Mouse (Mus musculus): ENCODE measurements around the gene Actl6b. TPM values are rescaled to one million over a fixed set of nuclear protein-coding genes. Genes with fewer than 3 reads are reported as not detected.

Actl6b gene
- polyA plus RNA-seq, 1 experiment from 2014 or later, result not detected

DNA sequence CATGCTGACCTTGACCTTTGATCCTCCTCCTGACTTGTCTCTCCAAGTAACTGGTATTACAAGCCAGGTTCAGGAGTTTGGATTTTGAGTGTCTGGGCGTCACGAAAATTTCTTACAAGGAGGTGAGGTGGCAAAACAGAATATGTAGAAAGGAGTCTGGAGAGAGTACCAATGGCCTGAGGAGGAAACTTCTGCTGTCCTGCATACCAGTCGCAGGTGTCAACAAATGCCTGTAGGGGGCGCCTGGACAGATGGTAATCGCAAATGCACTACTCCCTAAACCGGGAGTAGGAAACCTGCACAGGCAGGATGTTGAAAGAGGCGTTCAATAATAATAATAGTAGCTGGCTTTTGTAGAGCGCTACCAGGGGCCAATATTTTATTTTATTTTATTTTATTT is 31.7 kb downstream of the Actl6b start:
- Histone ChIP-seq H3K27ac (ENCODE audit: low read depth) (no peak overlapping the region), H3K9me3 (ENCODE audit: low read depth, low read length) (no peaks in the 10 kb centered on the region), H3K36me3 (ENCODE audit: insufficient read depth) (no peaks in the 10 kb centered on the region), H3K27me3 (ENCODE audit: insufficient read depth, low read length) (peaks cover 5% of the 10 kb centered on the region; the same call in 1 of the 2 replicates), H3K9ac (no peak overlapping the region), H3K4me2 (no peak overlapping the region), H3K4me3 (ENCODE audit: low read depth, low read length) (no peak overlapping the region), H3K4me1 (ENCODE audit: insufficient read depth) (no peaks in the 10 kb centered on the region)
- DNase-seq, result peak; percentile 79
- peak; percentile 58 for TF ChIP-seq CTCF (IDR thresholded peaks at IDR 0.05; ENCODE audit: low read depth)
- WGBS, result 28% methylated on average over 8 of the region's 8 CpGs
- no peak for ATAC-seq (ENCODE audit: insufficient read depth)

GRCm38 (mm10) chr5:137590507-137590906 is 37.2 kb downstream of the Actl6b start:
- Histone ChIP-seq H3K4me2 (no peak overlapping the region), H3K4me1 (ENCODE audit: insufficient read depth) (no peaks in the 10 kb centered on the region), H3K9ac (no peak overlapping the region), H3K36me3 (ENCODE audit: insufficient read depth) (no peaks in the 10 kb centered on the region), H3K27ac (ENCODE audit: low read depth) (no peak overlapping the region), H3K9me3 (ENCODE audit: low read depth, low read length) (no peaks in the 10 kb centered on the region), H3K4me3 (ENCODE audit: low read depth, low read length) (no peak overlapping the region), H3K27me3 (ENCODE audit: insufficient read depth, low read length) (no peaks in the 10 kb centered on the region)
- TF ChIP-seq CTCF (IDR thresholded peaks at IDR 0.05; ENCODE audit: low read depth), result no peak
- DNase-seq (no peak), ATAC-seq (ENCODE audit: insufficient read depth) (no peak)
- WGBS, result 65% methylated on average over 5 of the region's 5 CpGs

DNA sequence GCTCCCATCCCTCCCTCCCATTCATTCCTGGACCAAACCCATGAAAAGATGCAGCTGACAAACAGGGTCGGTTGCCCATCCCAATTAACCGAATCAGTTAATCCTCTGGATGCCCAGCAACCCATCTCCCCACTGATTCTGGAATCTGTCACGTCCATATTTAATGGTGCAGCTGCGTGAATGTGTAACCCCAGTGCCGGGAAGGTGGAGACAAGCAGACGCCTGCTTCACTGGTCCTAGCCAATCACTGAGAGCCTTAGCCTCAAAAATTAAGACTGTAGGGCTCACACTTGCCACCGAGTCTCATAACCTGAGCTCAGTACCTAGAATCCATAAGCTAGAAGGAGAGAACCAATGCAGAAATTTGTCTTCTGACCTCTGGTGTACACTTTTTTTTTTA is 42.6 kb downstream of the Actl6b start:
- no peak overlapping the region for H3K4me3 ChIP-seq (ENCODE audit: low read depth, low read length)
- no peaks in the 10 kb centered on the region for H3K9me3 ChIP-seq (ENCODE audit: low read depth, low read length)
- H3K36me3 ChIP-seq (ENCODE audit: insufficient read depth), result 0 out of 2 replicates have a peak, but pooled peaks cover 6% of the 10 kb centered on the region
- WGBS, result 76% methylated on average over 7 of the region's 7 CpGs
- H3K27ac ChIP-seq (ENCODE audit: low read depth), result no peak overlapping the region
- no peak for DNase-seq
- peaks cover 5% of the 10 kb centered on the region; the same call in 1 of the 2 replicates for H3K4me1 ChIP-seq (ENCODE audit: insufficient read depth)
- ATAC-seq (ENCODE audit: insufficient read depth), result no peak
- H3K9ac ChIP-seq, result no peak overlapping the region
- H3K27me3 ChIP-seq (ENCODE audit: insufficient read depth, low read length), result no peaks in the 10 kb centered on the region
- no peak overlapping the region for H3K4me2 ChIP-seq
- no peak for TF ChIP-seq CTCF (IDR thresholded peaks at IDR 0.05; ENCODE audit: low read depth)

DNA sequence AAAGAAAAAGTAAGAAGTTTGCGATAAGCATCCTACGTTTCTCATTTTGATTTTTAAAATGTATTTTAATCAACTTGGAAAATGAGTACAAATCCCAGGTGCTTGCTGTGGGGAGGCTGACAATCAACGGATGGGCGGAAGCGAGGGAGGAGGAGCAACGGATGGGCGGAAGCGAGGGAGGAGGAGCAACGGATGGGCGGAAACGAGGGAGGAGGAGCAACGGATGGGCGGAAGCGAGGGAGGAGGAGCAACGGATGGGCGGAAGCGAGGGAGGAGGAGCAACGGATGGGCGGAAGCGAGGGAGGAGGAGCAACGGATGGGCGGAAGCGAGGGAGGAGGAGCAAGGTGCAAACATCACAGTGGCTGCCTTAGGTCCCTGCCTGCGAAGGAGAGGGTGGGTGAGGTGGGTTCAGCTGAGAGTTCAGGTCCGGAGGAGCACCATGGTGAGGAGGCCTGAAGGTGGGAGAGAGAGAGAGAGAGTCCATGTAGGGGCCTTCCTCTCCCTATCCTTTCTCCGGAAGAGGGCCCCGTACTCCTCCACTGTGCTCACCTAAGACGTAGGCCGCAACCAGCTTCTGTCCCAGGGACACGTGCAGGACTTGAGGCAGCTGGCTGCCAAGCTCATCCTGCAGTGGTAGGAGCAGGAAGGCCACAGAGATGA is 43.4 kb downstream of the Actl6b start:
- peak overlapping the region; percentile 40 for H3K4me2 ChIP-seq
- no peak for TF ChIP-seq CTCF (IDR thresholded peaks at IDR 0.05; ENCODE audit: low read depth)
- DNase-seq, result peak; percentile 34
- no peaks in the 10 kb centered on the region for H3K9me3 ChIP-seq (ENCODE audit: low read depth, low read length)
- H3K4me3 ChIP-seq (ENCODE audit: low read depth, low read length), result 0 out of 2 replicates have a peak overlapping the region, but pooled peaks have one; percentile 8
- no peak overlapping the region for H3K9ac ChIP-seq
- peak overlapping the region; percentile 30; the same call in 1 of the 2 replicates for H3K27ac ChIP-seq (ENCODE audit: low read depth)
- 34% methylated on average over 30 of the region's 30 CpGs for WGBS
- no peak for ATAC-seq (ENCODE audit: insufficient read depth)
- no peaks in the 10 kb centered on the region for H3K27me3 ChIP-seq (ENCODE audit: insufficient read depth, low read length)
- 0 out of 2 replicates have a peak, but pooled peaks cover 6% of the 10 kb centered on the region for H3K36me3 ChIP-seq (ENCODE audit: insufficient read depth)
- H3K4me1 ChIP-seq (ENCODE audit: insufficient read depth), result peaks cover 5% of the 10 kb centered on the region; the same call in 1 of the 2 replicates

GRCm38 (mm10) chr5:137597625-137598024 is 44.3 kb downstream of the Actl6b start:
- Histone ChIP-seq H3K4me3 (ENCODE audit: low read depth, low read length) (no peak overlapping the region), H3K4me1 (ENCODE audit: insufficient read depth) (peaks cover 5% of the 10 kb centered on the region; the same call in 1 of the 2 replicates), H3K36me3 (ENCODE audit: insufficient read depth) (0 out of 2 replicates have a peak, but pooled peaks cover 6% of the 10 kb centered on the region), H3K9me3 (ENCODE audit: low read depth, low read length) (no peaks in the 10 kb centered on the region), H3K27me3 (ENCODE audit: insufficient read depth, low read length) (no peaks in the 10 kb centered on the region), H3K27ac (ENCODE audit: low read depth) (no peak overlapping the region), H3K9ac (no peak overlapping the region), H3K4me2 (no peak overlapping the region)
- WGBS, result 92% methylated on average over 6 of the region's 6 CpGs
- ATAC-seq (ENCODE audit: insufficient read depth) (no peak), DNase-seq (no peak)
- TF ChIP-seq CTCF (IDR thresholded peaks at IDR 0.05; ENCODE audit: low read depth), result no peak

GRCm38 (mm10) chr5:137598100-137598826 is 44.9 kb downstream of the Actl6b start:
- 73% methylated on average over 2 of the region's 2 CpGs for WGBS
- 0 out of 2 replicates have a peak, but pooled peaks cover 6% of the 10 kb centered on the region for H3K36me3 ChIP-seq (ENCODE audit: insufficient read depth)
- peaks cover 5% of the 10 kb centered on the region; the same call in 1 of the 2 replicates for H3K4me1 ChIP-seq (ENCODE audit: insufficient read depth)
- TF ChIP-seq CTCF (IDR thresholded peaks at IDR 0.05; ENCODE audit: low read depth), result no peak
- H3K27ac ChIP-seq (ENCODE audit: low read depth), result no peak overlapping the region
- no peaks in the 10 kb centered on the region for H3K9me3 ChIP-seq (ENCODE audit: low read depth, low read length)
- no peak overlapping the region for H3K4me3 ChIP-seq (ENCODE audit: low read depth, low read length)
- ATAC-seq (ENCODE audit: insufficient read depth) (no peak), DNase-seq (no peak)
- no peaks in the 10 kb centered on the region for H3K27me3 ChIP-seq (ENCODE audit: insufficient read depth, low read length)
- H3K9ac ChIP-seq, result no peak overlapping the region
- no peak overlapping the region for H3K4me2 ChIP-seq

DNA sequence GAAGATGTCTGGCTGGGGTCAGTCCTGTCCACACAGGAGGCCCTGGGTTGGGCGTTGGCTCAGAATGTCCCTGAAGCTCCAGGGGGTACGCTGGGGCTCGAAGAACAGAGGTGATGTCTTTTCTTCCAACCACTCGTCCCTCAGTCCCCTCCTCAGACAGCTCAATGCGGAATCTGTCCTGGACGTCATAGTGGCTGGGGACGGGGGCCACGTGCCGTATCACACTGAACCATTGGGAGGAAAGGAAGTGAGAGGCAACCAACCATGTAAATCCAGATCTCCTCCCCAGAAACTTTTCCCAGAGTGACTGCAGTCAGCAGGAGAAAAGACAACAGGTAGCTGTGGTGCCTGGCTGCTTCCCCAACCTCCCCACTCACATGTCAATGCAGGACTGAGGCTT is 46.3 kb downstream of the Actl6b start:
- ATAC-seq (ENCODE audit: insufficient read depth) (no peak), DNase-seq (no peak)
- H3K36me3 ChIP-seq (ENCODE audit: insufficient read depth), result 0 out of 2 replicates have a peak, but pooled peaks cover 12% of the 10 kb centered on the region
- H3K4me2 ChIP-seq, result peak overlapping the region; percentile 82
- 56% methylated on average over 9 of the region's 9 CpGs for WGBS
- no peaks in the 10 kb centered on the region for H3K27me3 ChIP-seq (ENCODE audit: insufficient read depth, low read length)
- H3K27ac ChIP-seq (ENCODE audit: low read depth), result no peak overlapping the region
- peaks cover 5% of the 10 kb centered on the region; the same call in 1 of the 2 replicates for H3K4me1 ChIP-seq (ENCODE audit: insufficient read depth)
- H3K9ac ChIP-seq, result peak overlapping the region; percentile 66
- peak overlapping the region; percentile 66 for H3K4me3 ChIP-seq (ENCODE audit: low read depth, low read length)
- no peak for TF ChIP-seq CTCF (IDR thresholded peaks at IDR 0.05; ENCODE audit: low read depth)
- no peaks in the 10 kb centered on the region for H3K9me3 ChIP-seq (ENCODE audit: low read depth, low read length)
